Mouse (Mus musculus): ENCODE measurements around the gene Cox4i2.

- TF ChIP-seq POLR2A (IDR thresholded peaks at IDR 0.05; ENCODE audit: borderline replicate concordance, extremely low read depth, low read depth, low read length) (no peak), CTCF (IDR thresholded peaks at IDR 0.05; ENCODE audit: insufficient read depth, low read length) (peak; percentile 25; the same call in 1 of the 2 replicates)
Observed at GRCm38 (mm10) chr2:152767618-152768271, 13.8 kb downstream of the Cox4i2 start.
